Mouse (Mus musculus) liver, postnatal 0 days (tissue): ENCODE measurements around the gene Slc35f6. TPM values are rescaled to one million over a fixed set of nuclear protein-coding genes. Genes with fewer than 3 reads are reported as not detected.
A peak's percentile ranks its signal among the peaks of the same experiment; 100 is the strongest.

ENCODE experiments used
- ATAC-seq: fragments of 200-750 bp; cut with Nextera tagmentation; 2 replicates; pipeline ENCODE4 v1.8.0; 2017; ENCODE audit warnings: mild to moderate bottlenecking, moderate library complexity
- DNase-seq: peaks from one replicate; pipeline ENCODE4 v3.0.0-alpha.2; 2016
- H3K27ac ChIP-seq: fragments of 300-500 bp; sonication (generic); 2 replicates; pipeline ENCODE4 v1.5.1; 2014; ENCODE audit warnings: antibody characterized with exemption, moderate library complexity, mild to moderate bottlenecking, low read depth
- H3K27me3 ChIP-seq: fragments of 300-500 bp; sonication (generic); 2 replicates; pipeline ENCODE4 v1.6.1; 2014; ENCODE audit warnings: low read length, control low read depth, mixed read lengths; ENCODE audit not compliant: insufficient read depth
- H3K36me3 ChIP-seq: fragments of 300-500 bp; sonication (generic); replicated peaks from 2 replicates; pipeline ENCODE4 v1.6.1; 2014; ENCODE audit warnings: mild to moderate bottlenecking, control low read depth, low read length, moderate library complexity, mixed read lengths; ENCODE audit not compliant: insufficient read depth
- H3K4me1 ChIP-seq: fragments of 300-500 bp; sonication (generic); 2 replicates; pipeline ENCODE4 v1.6.1; 2014; ENCODE audit warnings: antibody characterized with exemption, mild to moderate bottlenecking, control low read depth; ENCODE audit not compliant: insufficient read depth
- H3K4me2 ChIP-seq: fragments of 300-500 bp; sonication (generic); 2 replicates; pipeline ENCODE4 v1.6.1; 2014; ENCODE audit warnings: low read depth, mild to moderate bottlenecking, low read length, moderate library complexity, mixed read lengths
- H3K4me3 ChIP-seq: fragments of 300-500 bp; sonication (generic); 2 replicates; pipeline ENCODE4 v1.5.1; 2014; ENCODE audit warnings: low read depth, low read length
- H3K9ac ChIP-seq: fragments of 300-500 bp; sonication (generic); replicated peaks from 2 replicates; pipeline ENCODE4 v1.6.1; 2014; ENCODE audit warnings: mild to moderate bottlenecking, moderate library complexity
- H3K9me3 ChIP-seq: fragments of 300-500 bp; sonication (generic); 2 replicates; pipeline ENCODE4 v1.6.1; 2016; ENCODE audit warnings: mild to moderate bottlenecking, control low read depth, low read length, mixed read lengths
- CTCF ChIP-seq: sonication (generic); IDR thresholded peaks from 2 replicates; pipeline ENCODE4 v1.5.1; 2016; ENCODE audit warnings: antibody characterized with exemption, low read depth
- EP300 ChIP-seq: IDR thresholded peaks from 2 replicates; pipeline ENCODE4 v1.6.1; 2016; ENCODE audit warnings: antibody characterized with exemption, low read depth, mild to moderate bottlenecking
- WGBS: fragments of 180-500 bp; shearing (Covaris S2); extraction: QIAGEN DNeasy Blood & Tissue Kit; methylation state at CpG from one replicate; pipeline ENCODE4 v1.1.7; 2014; ENCODE audit not compliant: insufficient replicate concordance; 5-methylcytosine and 5-hydroxymethylcytosine counted together
- polyA plus RNA-seq: library from polyadenylated mRNA; unstranded; fragments of >200 nt; fragmentation: Nextera tagmentation; extraction: Ambion mirVana; gene quantifications from 2 replicates; pipeline ENCODE4 v1.2.1, GENCODE M21; 2015

Slc35f6 gene
- polyA plus RNA-seq, 1 experiment from 2014 or later, result 13.8 TPM

GRCm38 (mm10) chr5:30618376-30619003, 29.2 kb upstream of the Slc35f6 start:
- peak; percentile 23 for DNase-seq
- Histone ChIP-seq H3K9me3 (no peaks in the 10 kb centered on the region), H3K4me3 (no peak overlapping the region), H3K9ac (no peak overlapping the region), H3K4me2 (no peak overlapping the region), H3K4me1 (peaks cover 36% of the 10 kb centered on the region), H3K36me3 (no peaks in the 10 kb centered on the region), H3K27ac (peak overlapping the region; percentile 86), H3K27me3 (peaks cover 30% of the 10 kb centered on the region)
- TF ChIP-seq EP300 (no peak), CTCF (no peak)
- WGBS, result 64% methylated on average over 8 of the region's 8 CpGs
- ATAC-seq, result peak; percentile 38; the same call in 1 of the 2 replicates

DNA sequence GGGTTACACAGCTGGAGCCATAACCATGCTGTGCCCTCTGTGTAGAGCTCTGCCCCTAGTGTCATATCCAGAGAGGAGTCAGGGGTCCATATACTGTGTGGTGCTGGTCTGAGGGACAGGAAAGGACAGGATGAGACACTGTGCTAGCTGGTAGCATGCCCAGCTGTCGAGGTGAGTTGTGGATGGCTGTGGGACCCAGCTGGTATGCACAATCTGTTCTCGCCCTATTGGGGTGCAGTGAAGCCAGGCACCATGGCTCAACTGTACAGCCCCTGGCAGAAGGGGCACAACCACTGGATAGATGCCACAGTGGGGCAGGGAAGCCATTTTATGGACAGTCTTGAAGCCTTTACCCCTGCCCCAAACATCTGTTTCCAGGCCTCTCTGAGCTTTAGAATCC, 28.5 kb upstream of the Slc35f6 start:
- no peak overlapping the region for H3K4me2 ChIP-seq
- WGBS, result 76% methylated on average over 2 of the region's 2 CpGs
- no peaks in the 10 kb centered on the region for H3K9me3 ChIP-seq
- DNase-seq (no peak), ATAC-seq (no peak)
- H3K4me1 ChIP-seq, result peaks cover 31% of the 10 kb centered on the region
- H3K27ac ChIP-seq, result no peak overlapping the region
- H3K4me3 ChIP-seq, result no peak overlapping the region
- no peaks in the 10 kb centered on the region for H3K36me3 ChIP-seq
- TF ChIP-seq CTCF (no peak), EP300 (no peak)
- H3K27me3 ChIP-seq, result peaks cover 30% of the 10 kb centered on the region
- no peak overlapping the region for H3K9ac ChIP-seq

GRCm38 (mm10) chr5:30620567-30620966, 27.2 kb upstream of the Slc35f6 start:
- ATAC-seq, result no peak
- Histone ChIP-seq H3K27me3 (peaks cover 30% of the 10 kb centered on the region), H3K27ac (no peak overlapping the region), H3K36me3 (no peaks in the 10 kb centered on the region), H3K4me1 (peaks cover 28% of the 10 kb centered on the region), H3K9me3 (no peaks in the 10 kb centered on the region), H3K4me3 (no peak overlapping the region), H3K4me2 (no peak overlapping the region), H3K9ac (no peak overlapping the region)
- no peak for TF ChIP-seq EP300
- no peak for TF ChIP-seq CTCF
- DNase-seq, result no peak
- WGBS, result 90% methylated on average over 20 of the region's 20 CpGs

GRCm38 (mm10) chr5:30621211-30621790, 26.4 kb upstream of the Slc35f6 start:
- DNase-seq (no peak), ATAC-seq (no peak)
- no peak overlapping the region for H3K27ac ChIP-seq
- peaks cover 30% of the 10 kb centered on the region for H3K27me3 ChIP-seq
- no peak overlapping the region for H3K4me3 ChIP-seq
- H3K4me2 ChIP-seq, result no peak overlapping the region
- peaks cover 28% of the 10 kb centered on the region for H3K4me1 ChIP-seq
- no peak for TF ChIP-seq EP300
- no peak for TF ChIP-seq CTCF
- no peaks in the 10 kb centered on the region for H3K36me3 ChIP-seq
- 83% methylated on average over 9 of the region's 9 CpGs for WGBS
- H3K9ac ChIP-seq, result no peak overlapping the region
- H3K9me3 ChIP-seq, result no peaks in the 10 kb centered on the region

GRCm38 (mm10) chr5:30621844-30622176, 25.9 kb upstream of the Slc35f6 start:
- ATAC-seq (no peak), DNase-seq (no peak)
- peaks cover 30% of the 10 kb centered on the region for H3K27me3 ChIP-seq
- no peak overlapping the region for H3K27ac ChIP-seq
- no peak overlapping the region for H3K9ac ChIP-seq
- no peaks in the 10 kb centered on the region for H3K9me3 ChIP-seq
- H3K4me2 ChIP-seq, result no peak overlapping the region
- peaks cover 28% of the 10 kb centered on the region for H3K4me1 ChIP-seq
- H3K36me3 ChIP-seq, result no peaks in the 10 kb centered on the region
- no peak overlapping the region for H3K4me3 ChIP-seq
- TF ChIP-seq CTCF (no peak), EP300 (no peak)
- 56% methylated on average over 22 of the region's 22 CpGs for WGBS

GRCm38 (mm10) chr5:30622177-30622840, 25.4 kb upstream of the Slc35f6 start:
- Histone ChIP-seq H3K9me3 (no peaks in the 10 kb centered on the region), H3K4me3 (peak overlapping the region; percentile 25), H3K27ac (no peak overlapping the region), H3K4me1 (peaks cover 28% of the 10 kb centered on the region), H3K27me3 (peaks cover 30% of the 10 kb centered on the region), H3K9ac (no peak overlapping the region), H3K36me3 (no peaks in the 10 kb centered on the region), H3K4me2 (peak overlapping the region; percentile 61)
- DNase-seq (peak; percentile 40), ATAC-seq (no peak)
- TF ChIP-seq CTCF (no peak), EP300 (no peak)
- 5% methylated on average over 68 of the region's 69 CpGs for WGBS
